Comparison of ENCODE assay signal across 27 mouse cellular contexts in the genomic region with DNA sequence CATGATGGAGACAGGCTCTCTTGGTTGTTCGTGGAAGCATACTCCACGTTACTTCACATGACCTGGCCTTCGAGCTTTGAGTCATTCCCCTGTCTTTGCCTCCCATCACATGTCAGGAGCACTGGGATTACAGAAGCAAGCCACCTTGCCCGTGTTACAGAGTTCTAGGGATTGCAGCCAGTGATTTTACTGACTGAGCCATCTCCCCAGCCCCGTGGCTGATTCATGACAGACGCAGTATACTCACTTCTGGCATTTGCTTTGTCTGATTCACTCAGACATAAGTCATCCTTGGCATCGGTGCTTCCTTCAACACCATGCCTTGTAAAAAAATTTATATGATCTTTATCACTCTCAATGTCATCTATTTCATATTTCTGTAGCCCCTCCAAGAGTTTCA. TPM values are rescaled to one million over a fixed set of nuclear protein-coding genes. Genes with fewer than 3 reads are reported as not detected.
DNase-seq lines count a peak whose midpoint lies in the region.
"Had no signal": no experiment of that assay in that cellular context is flagged by ENCODE, and none has a peak within 500 bp of the region (broad histone marks: within the 10 kb centered on the region; RNA-seq: fewer than 3 reads in every experiment).

No protein-coding gene starts in this region.

- H3K4me3 ChIP-seq in embryonic facial prominence, embryonic 10.5 days = no peak overlapping the region
- H3K4me3 ChIP-seq: embryonic facial prominence, embryonic 13.5 days; erythroblast, embryonic 14.5 days; forebrain, embryonic 12.5 days; heart, embryonic 12.5 days; heart, embryonic 15.5 days; kidney, embryonic 15.5 days had no signal

- no peaks in the 10 kb centered on the region for H3K27me3 ChIP-seq in embryonic facial prominence, embryonic 10.5 days (replicated peaks; ENCODE audit: low read depth, poor library complexity, severe bottlenecking)
- H3K27me3 ChIP-seq: embryonic facial prominence, embryonic 13.5 days; forebrain, embryonic 12.5 days; heart, embryonic 12.5 days; heart, embryonic 15.5 days; kidney, embryonic 15.5 days had no signal

- 92% methylated on average over 7 of the region's 7 CpGs for WGBS in embryonic facial prominence, embryonic 10.5 days

- peaks cover 9% of the 10 kb centered on the region for H3K36me3 ChIP-seq in embryonic facial prominence, embryonic 10.5 days (replicated peaks)

- H3K4me1 ChIP-seq in embryonic facial prominence, embryonic 10.5 days = no peaks in the 10 kb centered on the region
- H3K4me1 ChIP-seq: embryonic facial prominence, embryonic 13.5 days; forebrain, embryonic 12.5 days; heart, embryonic 12.5 days; heart, embryonic 15.5 days; kidney, embryonic 15.5 days had no signal

- H3K9me3 ChIP-seq in embryonic facial prominence, embryonic 10.5 days = no peaks in the 10 kb centered on the region
- H3K9me3 ChIP-seq: embryonic facial prominence, embryonic 13.5 days; forebrain, embryonic 12.5 days; heart, embryonic 12.5 days; heart, embryonic 15.5 days; kidney, embryonic 15.5 days had no signal

- H3K27ac ChIP-seq in embryonic facial prominence, embryonic 10.5 days (replicated peaks) = no peak overlapping the region
- H3K27ac ChIP-seq: embryonic facial prominence, embryonic 13.5 days; forebrain, embryonic 12.5 days; heart, embryonic 15.5 days; hindbrain, embryonic 14.5 days; kidney, embryonic 15.5 days had no signal

- peak; percentile 54 to 74 for DNase-seq in adrenal gland, adult (ENCODE audit: inconsistent age in 2 of 2, low spot score in 1 of 2)
- DNase-seq in adrenal gland, postnatal 4 days (ENCODE audit: low spot score in 2 of 2) = no peak
- DNase-seq in NIH3T3 (ENCODE audit: low read depth) = peak; percentile 74
- DNase-seq in adrenal gland, postnatal 10 days = peak; percentile 21
- DNase-seq in adrenal gland, postnatal 36 days = peak; percentile 56 to 61
- DNase-seq in embryonic facial prominence, embryonic 10.5 days (ENCODE audit: low spot score) = no peak
- no peak for DNase-seq in cerebellum, adult 11-12 months
- DNase-seq in retina, postnatal 1 day = no peak
- DNase-seq: cerebellum, adult 18-20 months; cerebellum, adult 9-10 months; cerebellum, postnatal 14 days; gastrocnemius, postnatal 10 days; gastrocnemius, postnatal 36 days; heart, postnatal 10 days; heart, postnatal 36 days; kidney, adult 11 months; kidney, adult 8-10 months had no signal

RNA-seq across cellular contexts. Expression of a gene that starts 32.0 kb away (rescaled TPM):
- 10 to 100 TPM; 11.8 to 13.2 TPM for total RNA-seq in adrenal gland, postnatal 4 days (2021)
- 1 to 10 TPM; 6.5 to 6.9 TPM for total RNA-seq in adrenal gland, postnatal 10 days (2021)
- total RNA-seq in adrenal gland, postnatal 36 days (2021) = 1 to 10 TPM; 8.1 to 9.0 TPM
- 10.0 and 11.4 TPM in 2 replicates for polyA plus RNA-seq in embryonic facial prominence, embryonic 10.5 days (2016; fragmentation: Nextera tagmentation; extraction: Ambion mirVana)
- total RNA-seq: granulocyte monocyte progenitor cell, adult 5-6 weeks had no signal
- polyA plus RNA-seq: activated CD4-positive, CD25-positive, alpha-beta regulatory T cell, adult 4 months had no signal

RNA-seq across cellular contexts. Expression of a gene that starts 44.0 kb away (rescaled TPM):
- total RNA-seq in adrenal gland, postnatal 4 days (2021) = 10 to 100 TPM; 44.7 to 45.8 TPM
- total RNA-seq in adrenal gland, postnatal 10 days (2021) = 10 to 100 TPM; 38.6 to 39.0 TPM
- total RNA-seq in adrenal gland, postnatal 36 days (2021) = 10 to 100 TPM; 45.6 to 54.6 TPM
- polyA plus RNA-seq in embryonic facial prominence, embryonic 10.5 days (2016; fragmentation: Nextera tagmentation; extraction: Ambion mirVana) = 49.1 and 51.1 TPM in 2 replicates
- total RNA-seq: MEL had no signal

Comparison
In these comparisons a context has a peak if more than half of its experiments do, and no peak if none do; other contexts are left out.
1. DNase-seq: peak in adrenal gland, adult (2 of 2), NIH3T3 (single experiment), adrenal gland, postnatal 10 days (single experiment) and adrenal gland, postnatal 36 days (2 of 2); none in adrenal gland, postnatal 4 days (0 of 2), embryonic facial prominence, embryonic 10.5 days (single experiment), cerebellum, adult 11-12 months (single experiment) and retina, postnatal 1 day (single experiment).